Mouse (Mus musculus): ENCODE data around the gene Stard9.

GRCm38 (mm10) chr2:120606021-120606690, 22.8 kb upstream of the Stard9 start:
- TF ChIP-seq CTCF (IDR thresholded peaks at IDR 0.05; ENCODE audit: extremely low read depth, insufficient read length, insufficient replicate concordance, low read depth, low read length), result no peak
- TF ChIP-seq POLR2A (IDR thresholded peaks at IDR 0.05; ENCODE audit: low read depth, low read length), result no peak

Data from small intestine, adult 2 months (tissue).